Mouse (Mus musculus) ovary, adult 18-20 months (tissue): ENCODE data around the gene Hist2h2be.
"Not testable (repeated sequence)": the region's sequence is repeated elsewhere in the genome, so short reads cannot be mapped to it uniquely, and the experiment has no call there.

ENCODE experiments used
- DNase-seq: peaks from one replicate; pipeline ENCODE4 v3.0.0; 2022; ENCODE audit warnings: low spot score, mixed read lengths

Hist2h2be gene

GRCm38 (mm10) chr3:96198601-96199251, 22.2 kb upstream of the Hist2h2be start:
- DNase-seq: not testable (repeated sequence)

- no peak for DNase-seq
These were observed 21.2 kb upstream of the Hist2h2be start for GRCm38 (mm10) chr3:96199731-96200130.

DNA sequence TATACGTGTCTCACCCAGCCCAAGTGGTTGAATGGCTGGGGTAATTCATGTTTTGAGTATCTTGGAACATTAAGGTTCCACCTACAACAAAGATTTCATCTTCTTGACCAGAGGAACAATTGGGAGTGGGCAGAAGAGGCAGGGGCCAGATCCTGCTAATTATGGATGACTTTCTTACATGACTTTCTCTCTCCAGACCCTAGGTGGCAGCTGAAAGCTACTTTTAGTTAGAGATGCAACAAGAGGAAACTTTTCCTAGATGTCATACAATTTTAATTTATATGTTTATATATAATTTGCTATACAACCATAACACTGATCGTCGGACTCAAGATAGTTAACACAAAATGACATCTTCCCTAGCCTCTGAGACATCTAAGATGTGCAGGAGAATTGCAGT, 13.1 kb upstream of the Hist2h2be start:
- DNase-seq: no peak

DNA sequence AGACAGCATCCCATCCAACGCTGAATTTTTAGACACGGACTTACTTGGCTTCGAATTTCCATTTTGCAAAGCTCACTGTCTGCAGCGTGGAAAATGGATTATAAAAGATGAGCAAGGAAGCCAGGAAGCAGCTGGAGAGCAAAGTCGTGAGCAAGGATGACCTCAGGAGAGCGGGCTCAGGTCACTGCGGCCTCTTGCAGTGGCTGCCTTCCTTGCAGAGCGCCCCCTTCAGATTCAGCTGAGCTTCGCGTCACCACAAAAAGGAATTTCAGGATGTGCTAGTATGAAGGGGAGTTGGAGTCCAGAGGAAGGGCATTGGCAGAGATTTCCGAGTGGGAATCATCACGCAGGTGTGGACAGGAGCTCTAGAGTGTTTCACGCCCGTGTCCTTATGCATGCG, 11.7 kb upstream of the Hist2h2be start:
- no peak for DNase-seq

GRCm38 (mm10) chr3:96219191-96219641, 1.7 kb upstream of the Hist2h2be start:
- no peak for DNase-seq

DNA sequence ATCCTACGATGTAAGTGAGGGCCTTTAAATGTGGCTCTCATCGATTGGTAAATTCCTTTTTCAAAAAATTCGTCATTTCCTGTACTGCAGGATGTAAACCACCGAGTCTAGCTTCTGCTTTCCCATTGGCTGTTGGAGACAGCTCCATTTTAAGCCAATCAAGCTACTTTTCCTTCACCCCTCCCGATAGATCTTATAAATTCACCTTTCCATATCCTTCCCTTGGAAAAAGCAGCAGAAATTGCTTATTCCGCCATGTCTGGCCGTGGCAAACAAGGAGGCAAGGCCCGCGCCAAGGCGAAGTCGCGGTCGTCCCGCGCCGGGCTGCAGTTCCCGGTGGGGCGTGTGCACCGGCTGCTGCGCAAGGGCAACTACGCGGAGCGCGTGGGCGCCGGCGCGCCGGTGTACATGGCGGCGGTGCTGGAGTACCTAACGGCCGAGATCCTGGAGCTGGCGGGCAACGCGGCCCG, 1.2 kb upstream of the Hist2h2be start, which contains the start of the genes Bola1 and Hist2h2ab:
Gene Bola1, minus strand, starts transcription at position 49 of the 470 bp plus-strand sequence.
Gene Hist2h2ab, plus strand, starts transcription at position 205 of the 470 bp plus-strand sequence.
- DNase-seq: peak; percentile 65

DNA sequence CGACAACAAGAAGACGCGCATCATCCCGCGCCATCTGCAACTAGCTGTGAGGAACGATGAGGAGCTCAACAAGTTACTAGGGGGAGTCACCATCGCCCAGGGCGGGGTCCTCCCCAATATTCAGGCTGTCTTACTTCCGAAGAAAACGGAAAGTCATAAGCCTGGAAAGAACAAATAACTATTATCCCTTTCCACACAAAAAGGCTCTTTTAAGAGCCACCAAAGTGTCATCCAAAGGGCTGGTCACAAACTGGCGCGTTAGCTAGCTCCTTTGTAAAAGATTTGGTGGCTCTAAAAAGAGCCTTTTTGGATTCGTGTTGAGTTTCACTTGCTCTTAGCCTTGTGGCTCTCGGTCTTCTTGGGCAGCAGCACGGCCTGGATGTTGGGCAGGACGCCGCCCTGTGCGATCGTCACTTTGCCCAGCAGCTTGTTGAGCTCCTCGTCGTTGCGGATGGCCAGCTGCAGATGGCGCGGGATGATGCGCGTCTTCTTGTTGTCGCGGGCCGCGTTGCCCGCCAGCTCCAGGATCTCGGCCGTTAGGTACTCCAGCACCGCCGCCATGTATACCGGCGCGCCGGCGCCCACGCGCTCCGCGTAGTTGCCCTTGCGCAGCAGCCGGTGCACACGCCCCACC, 671 bp upstream of the Hist2h2be start:
- not testable (repeated sequence) for DNase-seq

DNA sequence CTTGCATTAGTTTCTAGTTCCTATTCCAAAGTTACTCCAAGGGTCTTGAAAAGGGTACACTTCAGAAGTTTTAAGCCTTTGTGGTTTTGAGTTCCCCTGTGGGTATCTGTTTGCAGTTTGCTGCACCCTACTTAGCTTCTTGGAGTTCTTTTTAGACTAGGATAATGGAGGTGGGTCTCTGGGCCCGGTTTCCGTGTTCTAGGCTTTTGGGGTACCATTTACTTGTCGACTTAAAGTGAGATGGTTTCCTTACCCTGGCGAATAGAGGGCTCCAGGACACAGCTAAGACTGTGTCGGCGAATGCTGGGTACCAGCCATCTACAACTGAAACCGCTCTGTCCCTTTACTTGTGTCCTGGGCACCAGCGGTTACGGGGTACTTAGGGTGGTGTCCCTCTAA, 720 bp downstream of the Hist2h2be start:
- no peak for DNase-seq

GRCm38 (mm10) chr3:96222774-96223173, 1.9 kb downstream of the Hist2h2be start:
- DNase-seq: no peak

GRCm38 (mm10) chr3:96225421-96225820, 4.5 kb downstream of the Hist2h2be start:
- DNase-seq: no peak

- no peak for DNase-seq
These were observed 6.1 kb downstream of the Hist2h2be start for GRCm38 (mm10) chr3:96226695-96227648.

DNA sequence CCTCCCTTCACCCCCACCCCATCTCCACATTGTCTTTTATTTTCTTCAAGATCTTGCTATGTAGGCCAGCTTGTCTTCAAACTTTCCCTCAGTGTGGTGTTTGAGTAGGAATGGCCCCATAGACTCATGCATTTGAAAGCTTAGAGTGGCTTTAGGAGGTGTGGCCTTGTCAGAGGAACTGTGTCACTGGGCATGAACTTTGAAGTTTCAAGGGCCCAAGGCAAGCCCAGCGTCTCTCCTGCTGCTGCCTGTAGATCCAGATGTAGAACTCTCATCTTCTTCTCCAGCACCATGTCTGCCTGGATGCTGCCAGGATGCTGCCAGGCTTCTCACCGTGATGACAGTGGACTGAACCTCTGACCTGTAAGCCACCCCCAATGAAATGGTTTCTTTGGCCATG, 7.9 kb downstream of the Hist2h2be start:
- DNase-seq: no peak

GRCm38 (mm10) chr3:96230404-96230803, 9.5 kb downstream of the Hist2h2be start:
- no peak for DNase-seq

DNA sequence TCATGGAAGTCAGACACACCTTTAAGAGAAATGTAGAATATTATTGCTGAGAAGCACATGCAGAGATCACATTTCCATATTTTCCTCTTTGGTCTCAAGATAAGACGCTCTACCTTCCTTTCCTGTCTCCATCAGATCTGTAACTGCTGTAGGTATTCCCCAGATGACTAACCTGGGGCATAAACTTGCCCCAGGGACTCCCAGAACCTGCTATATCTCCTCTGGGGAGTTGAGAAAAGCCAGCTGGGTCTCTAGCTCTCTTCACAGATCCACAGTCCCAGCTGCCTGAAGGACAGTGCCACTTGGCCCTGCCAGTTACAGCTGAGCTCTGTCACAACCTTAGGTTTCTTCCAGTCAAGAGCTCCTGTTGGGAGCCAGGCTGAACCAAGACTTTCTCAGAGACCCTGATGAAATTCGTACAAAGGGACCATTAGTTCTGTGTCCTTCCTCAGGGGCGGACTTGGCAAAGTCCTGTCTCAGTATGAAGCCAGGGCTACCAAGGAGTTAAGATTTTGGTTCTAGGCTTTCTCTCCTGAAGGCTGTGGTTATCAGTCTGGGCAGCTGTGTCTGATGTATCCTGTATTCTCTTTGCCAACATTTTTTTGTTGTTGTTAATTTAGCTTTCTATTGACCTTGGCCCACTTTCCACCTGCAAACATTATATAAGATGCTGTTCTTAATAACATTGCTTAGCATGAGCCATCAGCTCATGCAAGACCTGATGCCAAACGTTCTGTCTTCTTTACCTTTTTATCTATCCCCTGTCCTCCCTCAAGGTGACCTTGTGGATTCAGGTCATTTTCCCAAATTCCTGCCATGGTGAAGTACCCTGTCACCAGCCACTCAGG, 10.2 kb downstream of the Hist2h2be start:
- no peak for DNase-seq

DNA sequence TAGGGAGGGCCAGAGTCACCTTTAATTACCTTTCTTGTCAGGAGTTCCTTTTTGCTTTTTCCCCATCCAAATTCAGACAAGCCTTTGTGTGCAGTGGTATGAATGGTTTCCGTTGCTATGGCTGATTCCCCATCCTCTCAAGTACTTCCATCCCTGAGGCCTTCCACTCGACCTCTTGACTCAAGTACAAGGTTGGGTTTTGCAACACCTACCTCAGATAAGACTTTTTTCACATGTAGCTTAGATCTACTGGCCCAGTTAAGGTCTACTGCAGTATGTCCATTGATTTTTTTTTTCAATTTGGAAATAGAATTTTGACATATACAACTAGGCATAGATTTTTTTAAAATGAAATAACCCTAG, 10.8 kb downstream of the Hist2h2be start:
- no peak for DNase-seq

DNA sequence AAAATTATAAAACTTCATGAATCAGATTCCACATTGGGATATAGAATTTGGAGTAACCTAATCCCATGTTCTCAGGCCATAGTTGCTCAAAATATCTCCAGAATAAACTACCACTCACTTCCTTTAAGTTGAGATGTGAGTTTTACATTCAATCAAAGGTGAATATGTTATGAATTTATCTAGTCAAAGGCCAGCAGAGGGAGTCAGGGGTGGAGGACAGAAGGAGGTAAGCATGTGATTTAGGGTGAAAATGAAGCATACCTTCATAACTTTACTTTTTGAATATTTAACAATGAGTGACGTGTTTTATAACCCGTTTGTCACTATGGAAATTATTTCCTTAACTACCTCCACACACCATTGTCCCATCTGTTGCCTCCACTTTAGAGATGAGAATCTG, 14.0 kb downstream of the Hist2h2be start:
- DNase-seq: no peak

- DNase-seq: no peak
These were observed 14.9 kb downstream of the Hist2h2be start for GRCm38 (mm10) chr3:96235836-96236235.

GRCm38 (mm10) chr3:96236834-96237334, 16.0 kb downstream of the Hist2h2be start:
- no peak for DNase-seq

DNA sequence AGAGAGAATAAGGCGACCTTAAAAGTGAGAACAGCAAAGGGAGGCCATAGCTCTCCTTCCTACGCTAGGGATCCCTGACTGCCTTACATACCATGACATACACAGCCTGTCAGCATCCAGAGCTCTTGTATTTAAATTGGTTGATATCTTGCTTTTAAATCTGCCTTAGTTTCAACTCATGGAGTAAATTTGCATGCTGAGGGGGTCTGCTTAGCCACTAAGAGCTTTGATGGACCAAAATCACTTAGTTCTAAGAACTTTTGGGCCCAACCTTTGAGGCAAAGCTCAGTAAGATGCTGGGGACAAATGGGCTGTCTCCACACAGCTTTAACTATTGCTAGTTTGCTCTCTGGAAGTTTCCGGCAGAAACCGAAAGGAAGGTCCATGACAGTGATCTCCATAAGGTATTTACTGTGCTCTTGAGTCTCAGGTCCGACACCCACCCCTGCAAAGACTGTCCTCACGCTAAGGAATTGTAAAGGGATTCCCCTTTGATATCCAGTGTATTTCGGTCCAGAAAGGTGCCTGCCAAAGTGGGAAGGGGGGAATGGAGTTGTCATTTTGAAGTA, 16.5 kb downstream of the Hist2h2be start:
- no peak for DNase-seq

GRCm38 (mm10) chr3:96237904-96238511, 17.1 kb downstream of the Hist2h2be start:
- no peak for DNase-seq
